Mouse (Mus musculus) left cerebral cortex, adult 8-10 months (tissue): ENCODE results near the gene Gatc. TPM values are rescaled to one million over a fixed set of nuclear protein-coding genes. Genes with fewer than 3 reads are reported as not detected.
"Not testable (repeated sequence)": the region's sequence is repeated elsewhere in the genome, so short reads cannot be mapped to it uniquely, and the experiment has no call there.

Experiments
- DNase-seq, 2 experiments: peaks; one replicate each; pipeline ENCODE4 v3.0.0; 2022; ENCODE audit warnings: low spot score in 2 of 2
- total RNA-seq, 4 experiments: library from RNA; stranded (reverse); gene quantifications; 2 replicates each; pipeline ENCODE4 v1.2.4; 2022

The Gatc gene
- total RNA-seq, 4 experiments from 2014 or later, result 19.2 to 21.4 (median 20.2) TPM

- no peak for DNase-seq
Observed at GRCm38 (mm10) chr5:115333626-115334025, 7.4 kb downstream of the Gatc start.

GRCm38 (mm10) chr5:115330955-115331354, 10.0 kb downstream of the Gatc start:
- no peak for DNase-seq

DNA sequence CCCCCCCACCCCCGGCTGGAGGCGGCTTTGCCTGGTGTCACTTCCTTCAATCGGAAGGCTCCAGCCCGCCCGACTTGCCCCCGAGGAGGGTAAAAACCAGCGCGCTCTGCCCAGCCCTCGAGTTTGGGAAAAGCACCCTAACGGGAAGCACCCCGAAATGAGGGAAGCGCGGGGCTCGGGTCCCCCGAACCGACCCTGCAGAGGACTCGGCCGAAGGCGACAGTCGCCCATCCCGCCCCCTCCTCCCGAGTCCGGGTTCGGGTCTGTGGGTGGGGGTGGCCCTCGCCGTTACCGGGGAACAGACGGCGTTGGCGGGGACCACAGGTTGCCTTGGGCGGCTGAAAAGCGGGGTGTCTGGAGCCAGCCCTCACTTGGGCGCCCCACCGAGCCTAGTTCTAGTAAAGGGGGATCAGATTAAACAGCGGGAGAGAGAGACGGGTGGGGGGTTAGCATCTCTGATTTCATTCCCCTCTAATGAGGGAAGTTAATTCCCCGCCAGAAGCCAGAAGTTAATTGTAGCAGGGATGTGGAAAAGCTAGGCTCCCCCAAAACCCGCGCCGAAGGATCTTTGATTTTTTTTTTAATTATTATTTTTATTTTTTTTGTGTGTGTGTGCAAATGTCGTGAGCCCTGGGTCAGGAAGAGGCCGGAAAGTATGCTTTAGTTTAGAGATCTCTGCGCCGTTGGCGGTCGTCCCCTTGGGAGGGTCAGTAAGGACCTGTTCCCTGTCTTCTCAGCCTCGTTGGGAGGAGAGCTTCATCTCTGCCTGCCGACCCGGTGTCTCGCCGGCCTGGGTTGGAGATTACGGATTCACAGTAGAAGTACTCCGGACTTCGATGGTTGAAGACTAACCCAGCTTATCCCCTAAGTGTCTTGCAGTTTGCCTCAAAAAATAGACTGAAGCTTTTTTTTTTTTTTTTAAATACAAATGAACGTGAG, 13.1 kb downstream of the Gatc start:
- DNase-seq, result peak in 1 of 2 experiments; percentile 36

GRCm38 (mm10) chr5:115326875-115327609, 13.9 kb downstream of the Gatc start, which contains the start of gene Srsf9:
Gene Srsf9, plus strand, starts transcription at chr5:115327177.
- DNase-seq, result peak; percentile 89 to 92

GRCm38 (mm10) chr5:115326256-115326831, 14.6 kb downstream of the Gatc start:
- no peak for DNase-seq

DNA sequence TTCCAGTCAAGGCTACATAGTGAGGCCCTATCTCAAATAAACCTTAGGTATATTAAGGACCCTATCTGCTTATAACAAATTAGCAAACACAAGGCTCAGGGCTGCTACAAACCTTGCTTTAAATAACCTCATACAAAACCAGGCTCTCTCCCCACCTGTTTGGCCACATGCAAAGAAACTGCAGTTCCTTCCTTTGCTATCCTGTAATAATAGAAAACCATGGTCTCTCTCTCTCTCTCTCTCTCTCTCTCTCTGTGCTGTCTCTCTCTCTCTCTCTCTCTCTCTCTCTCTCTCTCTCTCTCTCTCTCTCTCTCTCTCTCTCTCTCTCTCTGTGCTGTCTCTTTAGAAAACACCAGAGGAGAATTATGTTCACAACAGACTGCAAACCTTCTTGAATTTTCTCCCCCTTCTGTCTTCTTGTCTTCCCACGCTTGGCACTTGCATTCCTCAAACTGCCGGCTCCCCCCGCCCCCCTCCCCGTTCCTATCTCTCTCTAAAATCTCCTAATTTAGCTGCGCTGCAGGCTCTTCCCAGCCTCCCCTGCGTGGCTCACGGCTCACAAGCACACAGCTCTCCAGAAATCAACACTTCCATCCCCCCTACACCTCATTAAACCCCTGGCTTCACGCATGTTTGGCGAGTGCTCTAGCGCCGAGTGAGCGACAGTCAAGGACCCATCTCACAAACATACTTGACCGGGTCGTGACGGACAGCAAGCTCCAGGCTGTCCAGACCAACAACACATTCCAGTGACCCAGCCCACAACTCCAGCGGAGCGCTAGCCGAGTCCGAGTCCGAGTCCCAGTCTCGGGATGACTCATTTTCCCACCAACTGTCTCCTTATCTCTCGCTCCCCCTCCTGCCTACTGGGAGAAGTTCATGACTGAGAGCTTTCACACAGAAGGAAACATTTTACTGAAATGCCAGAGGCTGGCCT, 21.7 kb downstream of the Gatc start:
- DNase-seq, result peak; percentile 71 to 88

GRCm38 (mm10) chr5:115317645-115318328, 23.2 kb downstream of the Gatc start:
- no peak for DNase-seq

DNA sequence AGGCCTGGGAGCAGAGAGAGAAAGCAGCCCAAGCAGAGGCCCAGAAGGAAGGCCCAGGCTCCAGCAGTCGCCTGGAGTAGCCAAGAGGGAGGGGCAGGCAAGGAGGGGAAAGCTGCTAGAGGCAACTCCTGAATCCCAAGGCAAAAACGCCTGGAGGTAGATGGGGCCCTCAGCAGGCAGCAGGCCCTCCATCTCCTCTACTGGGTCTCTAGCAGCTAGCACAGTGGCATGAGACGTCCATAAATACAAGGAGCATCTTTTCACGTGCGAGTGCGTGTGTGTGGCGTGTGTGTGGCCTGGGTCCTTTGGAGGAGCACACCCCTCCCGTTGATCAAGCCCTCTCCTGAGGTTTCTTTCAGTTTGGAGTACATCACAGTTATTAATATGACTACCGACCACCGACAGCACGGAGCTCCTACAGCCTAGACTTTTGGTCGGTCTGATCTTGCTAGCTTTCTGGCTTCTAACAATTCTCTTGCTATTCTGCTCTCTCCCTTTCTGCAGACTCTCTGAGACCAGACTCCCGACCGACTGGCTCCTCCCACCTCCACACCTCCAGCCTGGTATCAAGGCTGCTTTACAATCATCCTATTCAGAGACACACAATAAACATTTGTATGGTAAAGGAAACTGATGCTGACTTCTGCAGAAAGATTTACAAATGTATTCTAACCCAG, 23.9 kb downstream of the Gatc start:
- DNase-seq, result no peak

DNA sequence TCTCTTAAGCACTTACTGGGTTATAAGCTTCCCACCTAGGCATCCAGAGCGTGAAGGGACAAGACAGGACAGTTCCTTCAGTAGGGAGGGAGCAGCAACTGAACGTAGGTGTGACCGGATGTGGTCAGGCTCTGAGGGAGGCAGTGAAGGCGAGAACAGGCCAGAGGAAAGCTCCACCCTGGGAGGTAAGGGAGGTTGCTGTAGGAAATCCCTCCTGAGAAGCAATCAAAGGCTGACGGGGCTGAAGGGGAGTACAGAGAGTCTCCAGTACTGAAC, 27.4 kb downstream of the Gatc start:
- DNase-seq, result no peak

GRCm38 (mm10) chr5:115312816-115313667, 27.9 kb downstream of the Gatc start:
- no peak for DNase-seq

DNA sequence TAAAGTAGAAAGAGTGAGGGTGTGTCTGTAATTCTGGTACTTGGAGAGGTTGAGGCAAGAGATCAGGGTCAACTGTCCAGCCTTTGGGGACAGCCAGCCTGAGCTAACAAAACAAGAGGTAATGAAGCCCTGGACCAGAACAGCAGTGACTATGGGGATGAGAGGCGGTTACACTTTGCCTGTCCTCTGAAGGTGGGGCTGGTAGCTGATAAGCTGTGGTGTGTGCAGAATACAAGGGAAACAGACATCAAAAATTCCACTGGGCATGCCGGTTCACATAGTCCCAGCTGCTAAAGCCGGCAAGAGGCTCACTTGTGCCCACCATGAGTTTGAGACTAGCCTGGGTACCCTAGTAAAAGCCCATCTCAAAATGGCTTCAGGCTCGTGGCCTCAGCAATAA, 28.6 kb downstream of the Gatc start:
- no peak for DNase-seq

GRCm38 (mm10) chr5:115302190-115302589, 38.8 kb downstream of the Gatc start:
- DNase-seq, result not testable (repeated sequence)

GRCm38 (mm10) chr5:115301615-115302014, 39.4 kb downstream of the Gatc start:
- DNase-seq, result no peak

DNA sequence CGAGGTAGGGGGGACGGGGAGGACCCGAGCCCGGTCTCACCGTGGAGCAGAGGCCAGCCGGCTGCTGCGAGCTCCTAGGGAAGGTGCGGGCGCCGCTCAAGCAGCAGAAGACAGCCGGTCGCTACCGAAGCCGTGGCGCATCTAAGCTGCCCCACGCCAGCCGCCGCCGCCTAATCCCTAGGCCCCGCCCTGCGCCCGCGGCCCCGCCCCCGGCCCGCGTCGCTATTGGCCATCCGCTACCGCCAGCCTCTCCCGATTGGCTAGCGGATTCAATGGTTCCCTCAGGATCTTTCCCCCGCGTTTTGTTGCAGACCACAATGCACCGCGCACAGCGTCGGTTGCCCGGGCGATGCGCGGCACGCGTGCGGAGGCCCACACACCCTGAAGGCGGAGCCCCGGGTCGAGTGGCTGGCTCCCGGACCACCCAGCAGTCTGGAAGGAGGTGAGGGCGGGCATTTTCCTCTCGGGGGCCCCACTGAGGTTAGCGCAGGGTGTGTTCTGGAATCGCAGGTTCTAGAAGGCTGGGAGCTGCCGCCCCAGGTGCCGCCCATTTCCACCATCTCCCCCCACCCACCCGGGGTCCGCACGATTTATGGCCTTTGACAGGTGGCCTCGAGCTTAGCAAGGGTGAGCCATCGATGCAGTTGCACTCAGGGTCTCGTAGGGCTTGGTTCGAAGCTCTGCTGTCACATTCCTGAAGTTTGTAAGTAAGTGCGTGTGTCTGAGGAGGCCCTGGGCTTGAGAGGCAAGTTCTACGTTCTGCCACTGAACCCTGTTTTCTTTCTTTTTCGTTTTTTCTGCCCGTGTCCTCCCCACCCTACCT, 40.0 kb downstream of the Gatc start, which contains the start of gene Dynll1:
Dynll1 (minus strand) TSS at position 208 of the 823 bp plus-strand sequence.
- peak; percentile 97 to 100 for DNase-seq

GRCm38 (mm10) chr5:115300035-115300744, 40.8 kb downstream of the Gatc start:
- DNase-seq, result peak; percentile 55 to 57

GRCm38 (mm10) chr5:115296347-115296746, 44.6 kb downstream of the Gatc start:
- DNase-seq, result no peak

DNA sequence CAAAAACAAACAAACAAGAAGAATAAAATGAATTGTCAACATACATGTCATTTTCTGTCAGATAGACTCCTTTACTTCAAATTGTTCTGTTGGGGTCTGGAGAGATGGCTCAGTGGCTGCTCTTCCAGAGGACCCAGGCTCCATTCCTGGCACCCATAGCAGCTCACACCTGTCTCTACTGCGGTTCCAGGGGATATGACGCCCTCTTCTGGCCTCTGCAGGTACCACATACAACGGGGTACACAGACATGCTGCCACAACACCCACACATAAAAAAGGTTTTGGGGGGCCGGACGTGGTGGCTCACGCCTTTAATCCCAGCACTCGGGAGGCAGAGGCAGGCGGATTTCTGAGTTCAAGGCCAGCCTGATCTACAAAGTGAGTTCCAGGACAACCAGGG, 46.8 kb downstream of the Gatc start:
- no peak for DNase-seq
